Mouse (Mus musculus): ENCODE data around the gene Pdia5. TPM values are rescaled to one million over a fixed set of nuclear protein-coding genes. Genes with fewer than 3 reads are reported as not detected.

Pdia5 gene
- polyA plus RNA-seq, 1 experiment from 2014 or later: 6.2 TPM

DNA sequence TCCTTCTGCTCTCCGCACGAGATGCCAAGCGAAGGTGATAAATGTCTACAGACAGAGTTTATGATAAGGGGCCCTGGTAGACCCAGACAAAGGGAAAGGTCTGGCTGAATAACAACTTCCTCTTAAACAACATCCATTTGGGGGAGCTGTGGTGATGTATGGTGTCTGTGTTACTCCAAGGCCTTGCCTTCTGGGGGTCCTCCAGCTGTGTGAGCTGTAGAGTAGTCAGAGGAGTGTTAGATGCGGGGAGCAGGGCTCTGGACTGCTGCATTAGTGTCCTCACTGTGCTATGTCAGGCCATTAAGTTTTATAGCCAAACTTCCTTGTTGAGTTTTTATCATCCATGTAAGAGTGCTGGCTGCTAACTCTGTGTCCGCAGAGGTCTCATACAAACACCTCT, 76.1 kb downstream of the Pdia5 start:
- Histone ChIP-seq H3K4me3 (replicated peaks; ENCODE audit: low read depth, low read length) (no peak overlapping the region), H3K9ac (replicated peaks; ENCODE audit: low read length) (no peak overlapping the region), H3K4me2 (ENCODE audit: low read length) (no peak overlapping the region), H3K9me3 (ENCODE audit: control insufficient read depth, low read length) (no peaks in the 10 kb centered on the region), H3K36me3 (ENCODE audit: control insufficient read depth, insufficient read depth, low read length) (no peaks in the 10 kb centered on the region), H3K27ac (replicated peaks; ENCODE audit: low read depth, low read length) (no peak overlapping the region), H3K27me3 (ENCODE audit: control insufficient read depth, insufficient read depth, low read length) (no peaks in the 10 kb centered on the region), H3K4me1 (ENCODE audit: control insufficient read depth, insufficient read depth, low read length) (no peaks in the 10 kb centered on the region)
- DNase-seq: no peak
- WGBS: 93% methylated on average over 5 of the region's 5 CpGs
- no peak for ATAC-seq (ENCODE audit: low FRiP score, low TSS enrichment)

- H3K4me2 ChIP-seq (ENCODE audit: low read length): no peak overlapping the region
Measured at GRCm38 (mm10) chr16:35406706-35407105, 84.0 kb downstream of the Pdia5 start.

DNA sequence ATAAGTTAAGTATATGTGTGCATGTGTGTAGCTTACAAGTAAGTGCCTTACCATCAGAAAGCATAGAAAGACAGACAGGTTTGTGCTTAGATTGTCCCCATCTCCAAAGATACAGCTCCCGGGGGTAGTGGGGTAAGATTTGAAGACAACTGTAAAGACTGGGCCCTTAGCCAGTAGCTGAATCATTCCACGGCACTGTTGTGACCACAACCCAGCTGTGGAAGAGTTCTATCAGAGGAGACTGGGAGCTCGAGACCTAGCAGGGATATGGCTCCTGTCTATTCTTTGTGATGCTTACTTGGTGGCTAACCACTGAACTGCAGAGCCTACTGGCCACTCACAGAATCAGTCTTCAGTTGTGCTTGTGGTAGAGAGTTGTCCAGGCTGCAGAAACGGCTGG, 84.5 kb downstream of the Pdia5 start:
- no peaks in the 10 kb centered on the region for H3K9me3 ChIP-seq (ENCODE audit: control insufficient read depth, low read length)
- H3K27ac ChIP-seq (replicated peaks; ENCODE audit: low read depth, low read length): no peak overlapping the region
- no peak overlapping the region for H3K4me3 ChIP-seq (replicated peaks; ENCODE audit: low read depth, low read length)
- H3K36me3 ChIP-seq (ENCODE audit: control insufficient read depth, insufficient read depth, low read length): no peaks in the 10 kb centered on the region
- ATAC-seq (ENCODE audit: low FRiP score, low TSS enrichment) (no peak), DNase-seq (no peak)
- 90% methylated on average over 4 of the region's 4 CpGs for WGBS
- H3K9ac ChIP-seq (replicated peaks; ENCODE audit: low read length): no peak overlapping the region
- no peak overlapping the region for H3K4me2 ChIP-seq (ENCODE audit: low read length)
- no peaks in the 10 kb centered on the region for H3K27me3 ChIP-seq (ENCODE audit: control insufficient read depth, insufficient read depth, low read length)
- no peaks in the 10 kb centered on the region for H3K4me1 ChIP-seq (ENCODE audit: control insufficient read depth, insufficient read depth, low read length)

More at GRCm38 (mm10) chr16:35406706-35407105, 84.0 kb downstream of the Pdia5 start:
- H3K9ac ChIP-seq (replicated peaks; ENCODE audit: low read length): no peak overlapping the region
- no peaks in the 10 kb centered on the region for H3K4me1 ChIP-seq (ENCODE audit: control insufficient read depth, insufficient read depth, low read length)
- 73% methylated on average over 4 of the region's 4 CpGs for WGBS
- H3K36me3 ChIP-seq (ENCODE audit: control insufficient read depth, insufficient read depth, low read length): no peaks in the 10 kb centered on the region
- H3K27ac ChIP-seq (replicated peaks; ENCODE audit: low read depth, low read length): no peak overlapping the region
- no peaks in the 10 kb centered on the region for H3K27me3 ChIP-seq (ENCODE audit: control insufficient read depth, insufficient read depth, low read length)
- ATAC-seq (ENCODE audit: low FRiP score, low TSS enrichment) (no peak), DNase-seq (no peak)
- H3K4me3 ChIP-seq (replicated peaks; ENCODE audit: low read depth, low read length): no peak overlapping the region
- H3K9me3 ChIP-seq (ENCODE audit: control insufficient read depth, low read length): no peaks in the 10 kb centered on the region

- ATAC-seq (ENCODE audit: low FRiP score, low TSS enrichment) (no peak), DNase-seq (no peak)
- no peaks in the 10 kb centered on the region for H3K36me3 ChIP-seq (ENCODE audit: control insufficient read depth, insufficient read depth, low read length)
- H3K4me3 ChIP-seq (replicated peaks; ENCODE audit: low read depth, low read length): no peak overlapping the region
- WGBS: 87% methylated on average over 14 of the region's 14 CpGs
- H3K9ac ChIP-seq (replicated peaks; ENCODE audit: low read length): no peak overlapping the region
- no peaks in the 10 kb centered on the region for H3K9me3 ChIP-seq (ENCODE audit: control insufficient read depth, low read length)
- no peak overlapping the region for H3K27ac ChIP-seq (replicated peaks; ENCODE audit: low read depth, low read length)
- no peaks in the 10 kb centered on the region for H3K27me3 ChIP-seq (ENCODE audit: control insufficient read depth, insufficient read depth, low read length)
- H3K4me1 ChIP-seq (ENCODE audit: control insufficient read depth, insufficient read depth, low read length): no peaks in the 10 kb centered on the region
- no peak overlapping the region for H3K4me2 ChIP-seq (ENCODE audit: low read length)
Measured at GRCm38 (mm10) chr16:35405348-35406080, 85.2 kb downstream of the Pdia5 start.

- Histone ChIP-seq H3K4me3 (replicated peaks; ENCODE audit: low read depth, low read length) (no peak overlapping the region), H3K27me3 (ENCODE audit: control insufficient read depth, insufficient read depth, low read length) (no peaks in the 10 kb centered on the region), H3K4me1 (ENCODE audit: control insufficient read depth, insufficient read depth, low read length) (no peaks in the 10 kb centered on the region), H3K36me3 (ENCODE audit: control insufficient read depth, insufficient read depth, low read length) (no peaks in the 10 kb centered on the region), H3K4me2 (ENCODE audit: low read length) (no peak overlapping the region), H3K9ac (replicated peaks; ENCODE audit: low read length) (no peak overlapping the region), H3K27ac (replicated peaks; ENCODE audit: low read depth, low read length) (no peak overlapping the region), H3K9me3 (ENCODE audit: control insufficient read depth, low read length) (no peaks in the 10 kb centered on the region)
- no peak for DNase-seq
- 20% methylated on average over 5 of the region's 5 CpGs for WGBS
- ATAC-seq (ENCODE audit: low FRiP score, low TSS enrichment): no peak
Measured at GRCm38 (mm10) chr16:35404864-35405263, 85.8 kb downstream of the Pdia5 start.

DNA sequence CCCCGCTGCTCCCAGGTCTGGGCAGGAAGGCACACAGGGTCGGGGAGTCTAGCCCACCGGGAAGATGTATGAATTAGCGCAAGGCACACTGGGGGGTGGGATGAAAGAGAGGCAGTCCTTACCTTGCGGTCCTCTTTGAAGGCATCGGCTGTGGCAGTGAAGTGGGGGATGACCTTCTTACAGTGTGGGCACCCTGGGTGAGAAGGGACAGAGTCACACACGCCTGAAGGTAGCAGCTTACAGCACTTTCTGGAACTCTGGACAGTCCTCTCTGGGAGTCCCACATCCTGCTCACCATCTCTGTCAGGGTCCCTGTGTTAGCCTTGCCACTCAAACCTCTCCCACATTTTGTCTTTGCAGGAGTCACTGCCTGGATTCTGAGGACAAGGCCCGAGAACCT, 86.8 kb downstream of the Pdia5 start:
- Histone ChIP-seq H3K27me3 (ENCODE audit: control insufficient read depth, insufficient read depth, low read length) (no peaks in the 10 kb centered on the region), H3K9me3 (ENCODE audit: control insufficient read depth, low read length) (no peaks in the 10 kb centered on the region), H3K4me2 (ENCODE audit: low read length) (no peak overlapping the region), H3K36me3 (ENCODE audit: control insufficient read depth, insufficient read depth, low read length) (no peaks in the 10 kb centered on the region), H3K4me1 (ENCODE audit: control insufficient read depth, insufficient read depth, low read length) (no peaks in the 10 kb centered on the region), H3K9ac (replicated peaks; ENCODE audit: low read length) (no peak overlapping the region), H3K27ac (replicated peaks; ENCODE audit: low read depth, low read length) (no peak overlapping the region), H3K4me3 (replicated peaks; ENCODE audit: low read depth, low read length) (no peak overlapping the region)
- ATAC-seq (ENCODE audit: low FRiP score, low TSS enrichment): no peak
- DNase-seq: no peak
- WGBS: 91% methylated on average over 8 of the region's 8 CpGs

DNA sequence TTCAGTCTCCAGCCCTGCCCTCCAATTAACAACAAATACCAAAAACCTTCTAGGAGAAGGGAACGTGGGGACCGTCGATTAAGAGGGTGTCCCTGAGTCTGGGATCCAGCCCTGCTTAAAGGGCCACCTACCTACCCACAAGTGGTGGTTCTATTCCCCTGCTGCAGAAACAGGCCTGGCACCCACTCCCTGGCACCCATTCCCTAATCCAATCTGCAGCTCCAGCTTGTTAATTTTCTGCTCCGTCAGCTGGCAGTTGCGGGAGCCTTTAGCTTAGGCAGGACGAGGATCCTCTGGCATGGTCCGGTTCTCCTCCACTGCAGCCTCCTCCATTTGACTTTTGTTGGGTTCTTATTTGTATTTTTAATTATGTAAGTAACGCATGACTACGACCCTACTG, 87.3 kb downstream of the Pdia5 start:
- no peaks in the 10 kb centered on the region for H3K4me1 ChIP-seq (ENCODE audit: control insufficient read depth, insufficient read depth, low read length)
- no peak overlapping the region for H3K27ac ChIP-seq (replicated peaks; ENCODE audit: low read depth, low read length)
- 92% methylated on average over 9 of the region's 9 CpGs for WGBS
- ATAC-seq (ENCODE audit: low FRiP score, low TSS enrichment): no peak
- no peak overlapping the region for H3K4me3 ChIP-seq (replicated peaks; ENCODE audit: low read depth, low read length)
- no peak overlapping the region for H3K4me2 ChIP-seq (ENCODE audit: low read length)
- no peaks in the 10 kb centered on the region for H3K36me3 ChIP-seq (ENCODE audit: control insufficient read depth, insufficient read depth, low read length)
- H3K27me3 ChIP-seq (ENCODE audit: control insufficient read depth, insufficient read depth, low read length): no peaks in the 10 kb centered on the region
- DNase-seq: no peak
- no peak overlapping the region for H3K9ac ChIP-seq (replicated peaks; ENCODE audit: low read length)
- H3K9me3 ChIP-seq (ENCODE audit: control insufficient read depth, low read length): no peaks in the 10 kb centered on the region

DNA sequence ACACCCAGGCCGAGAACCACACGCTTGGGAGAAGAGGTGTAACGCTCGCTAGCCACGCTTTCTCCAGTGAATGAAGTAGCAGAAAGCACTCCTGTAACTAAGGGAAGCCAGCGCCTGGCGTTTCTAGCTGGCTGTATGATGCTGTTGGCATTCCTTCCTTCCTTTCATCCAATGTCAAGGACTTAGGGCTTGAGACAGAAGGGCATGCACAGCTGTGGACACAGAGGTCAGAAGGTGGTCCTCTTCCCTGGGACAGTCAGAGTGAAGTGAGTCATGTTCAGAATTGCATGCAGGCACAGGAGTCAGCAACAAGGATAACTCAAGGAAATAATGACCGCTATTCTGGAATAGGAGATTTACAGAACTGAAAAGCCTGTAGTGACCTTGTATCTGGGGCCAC, 97.9 kb downstream of the Pdia5 start:
- Histone ChIP-seq H3K9ac (replicated peaks; ENCODE audit: low read length) (no peak overlapping the region), H3K4me1 (ENCODE audit: control insufficient read depth, insufficient read depth, low read length) (no peaks in the 10 kb centered on the region), H3K4me2 (ENCODE audit: low read length) (no peak overlapping the region), H3K27ac (replicated peaks; ENCODE audit: low read depth, low read length) (no peak overlapping the region), H3K9me3 (ENCODE audit: control insufficient read depth, low read length) (no peaks in the 10 kb centered on the region), H3K36me3 (ENCODE audit: control insufficient read depth, insufficient read depth, low read length) (no peaks in the 10 kb centered on the region), H3K27me3 (ENCODE audit: control insufficient read depth, insufficient read depth, low read length) (no peaks in the 10 kb centered on the region), H3K4me3 (replicated peaks; ENCODE audit: low read depth, low read length) (no peak overlapping the region)
- no peak for ATAC-seq (ENCODE audit: low FRiP score, low TSS enrichment)
- DNase-seq: no peak
- WGBS: 81% methylated on average over 8 of the region's 8 CpGs

GRCm38 (mm10) chr16:35385654-35386053, 105.0 kb downstream of the Pdia5 start:
- no peak overlapping the region for H3K4me2 ChIP-seq (ENCODE audit: low read length)
- H3K4me3 ChIP-seq (replicated peaks; ENCODE audit: low read depth, low read length): no peak overlapping the region
- H3K9ac ChIP-seq (replicated peaks; ENCODE audit: low read length): no peak overlapping the region
- no peaks in the 10 kb centered on the region for H3K27me3 ChIP-seq (ENCODE audit: control insufficient read depth, insufficient read depth, low read length)
- whole genome bisulfite sequencing: 88% methylated on average over 3 of the region's 3 CpGs
- ATAC-seq (ENCODE audit: low FRiP score, low TSS enrichment): no peak
- DNase-seq: no peak
- no peaks in the 10 kb centered on the region for H3K4me1 ChIP-seq (ENCODE audit: control insufficient read depth, insufficient read depth, low read length)
- no peaks in the 10 kb centered on the region for H3K9me3 ChIP-seq (ENCODE audit: control insufficient read depth, low read length)
- H3K36me3 ChIP-seq (ENCODE audit: control insufficient read depth, insufficient read depth, low read length): no peaks in the 10 kb centered on the region
- H3K27ac ChIP-seq (replicated peaks; ENCODE audit: low read depth, low read length): no peak overlapping the region
